Mouse (Mus musculus) CH12.LX (cell line): ENCODE data around the gene Gnl3l. TPM values are rescaled to one million over a fixed set of nuclear protein-coding genes. Genes with fewer than 3 reads are reported as not detected.

Source experiments
- DNase-seq: peaks from one replicate; pipeline ENCODE4 v3.0.0-alpha.2; 2013; ENCODE audit errors: extremely low read depth
- H3K27ac ChIP-seq: 2 replicates; pipeline ENCODE4 v1.5.1; 2012; ENCODE audit warnings: low read depth, mild to moderate bottlenecking, control low read depth, moderate library complexity; ENCODE audit not compliant: insufficient read depth
- H3K27me3 ChIP-seq: replicated peaks from 2 replicates; pipeline ENCODE3; 2012; ENCODE audit warnings: inconsistent platforms
- H3K36me3 ChIP-seq, 2 experiments: replicated peaks in 1 of 2; 2 replicates each; pipeline versions ENCODE3 to v1.6.1; 2012; ENCODE audit warnings: inconsistent platforms in 1 of 2, low read length in 1 of 2, mild to moderate bottlenecking in 1 of 2, mixed read lengths in 1 of 2, moderate library complexity in 1 of 2; ENCODE audit not compliant: control insufficient read depth in 1 of 2, insufficient read depth in 1 of 2
- H3K4me1 ChIP-seq, 2 experiments: 2 replicates each; pipeline ENCODE4 v1.6.1; 2012; ENCODE audit warnings: inconsistent platforms in 1 of 2, moderate library complexity in 1 of 2; ENCODE audit not compliant: insufficient read depth in 2 of 2, control insufficient read depth in 1 of 2
- H3K4me2 ChIP-seq: 2 replicates; pipeline ENCODE4 v1.6.1; 2012; ENCODE audit warnings: low read depth, mild to moderate bottlenecking, control low read depth; ENCODE audit not compliant: poor library complexity, insufficient read depth, severe bottlenecking
- H3K4me3 ChIP-seq, 3 experiments: fragments of 150-350 bp in 1 of 3; sonication (generic) in 1 of 3; replicated peaks in 1 of 3; 2 replicates each; pipeline versions ENCODE3 to v1.5.1; 2011 to 2012; ENCODE audit warnings: low read depth in 2 of 3, low read length in 2 of 3, mild to moderate bottlenecking in 2 of 3, moderate library complexity in 2 of 3, control low read depth in 1 of 3, improper control_type of control experiment in 1 of 3, inconsistent platforms in 1 of 3, mixed read lengths in 1 of 3; ENCODE audit not compliant: poor library complexity in 1 of 3
- H3K79me2 ChIP-seq: replicated peaks from 2 replicates; pipeline ENCODE4 v1.6.1; 2012; ENCODE audit warnings: mild to moderate bottlenecking, moderate library complexity; ENCODE audit not compliant: control insufficient read depth, poor library complexity, insufficient read depth, severe bottlenecking; ENCODE audit errors: extremely low read depth
- H3K9ac ChIP-seq: 2 replicates; pipeline ENCODE4 v1.6.1; 2012; ENCODE audit warnings: low read depth, mild to moderate bottlenecking, control low read depth, moderate library complexity; ENCODE audit not compliant: insufficient read depth
- H3K9me3 ChIP-seq: replicated peaks from 2 replicates; pipeline ENCODE3; 2012; ENCODE audit warnings: low read length, inconsistent platforms, mixed read lengths
- BHLHE40 ChIP-seq: IDR thresholded peaks from 2 replicates; pipeline ENCODE4 v1.6.1; 2011; ENCODE audit warnings: mild to moderate bottlenecking, low read depth, low read length, improper control_type of control experiment
- CHD1 ChIP-seq: IDR thresholded peaks from 2 replicates; pipeline ENCODE4 v1.6.1; 2012; ENCODE audit warnings: low read depth, low read length, improper control_type of control experiment, inconsistent platforms
- CHD2 ChIP-seq: IDR thresholded peaks from 2 replicates; pipeline ENCODE4 v1.6.1; 2011; ENCODE audit warnings: low read length, improper control_type of control experiment
- CTCF ChIP-seq, 2 experiments: IDR thresholded peaks in 1 of 2; conservative IDR thresholded peaks in 1 of 2; 2 replicates each; pipeline ENCODE4 v1.5.1; 2011 to 2012; ENCODE audit warnings: low read depth in 2 of 2, low read length in 2 of 2, improper control_type of control experiment in 1 of 2, inconsistent platforms in 1 of 2, mild to moderate bottlenecking in 1 of 2, moderate library complexity in 1 of 2
- ELF1 ChIP-seq: IDR thresholded peaks from 2 replicates; pipeline ENCODE4 v1.6.1; 2014; ENCODE audit warnings: low read depth, mild to moderate bottlenecking, inconsistent platforms, low read length, improper control_type of control experiment
- ETS1 ChIP-seq: conservative IDR thresholded peaks from 2 replicates; pipeline ENCODE4 v1.6.1; 2012; ENCODE audit warnings: low read depth, mild to moderate bottlenecking, inconsistent platforms, low read length, improper control_type of control experiment, moderate library complexity
- GABPA ChIP-seq: IDR thresholded peaks from 2 replicates; pipeline ENCODE4 v1.6.1; 2012; ENCODE audit warnings: low read depth, low read length, improper control_type of control experiment, inconsistent platforms; ENCODE audit not compliant: insufficient replicate concordance
- JUN ChIP-seq: IDR thresholded peaks from 2 replicates; pipeline ENCODE4 v1.6.1; 2011; ENCODE audit warnings: low read depth, mild to moderate bottlenecking, low read length, improper control_type of control experiment, moderate library complexity; ENCODE audit not compliant: insufficient read depth
- MAFK ChIP-seq: IDR thresholded peaks from 2 replicates; pipeline ENCODE4 v1.6.1; 2011; ENCODE audit warnings: low read length, improper control_type of control experiment; ENCODE audit not compliant: insufficient replicate concordance
- MAZ ChIP-seq: IDR thresholded peaks from 2 replicates; pipeline ENCODE4 v1.6.1; 2012; ENCODE audit warnings: low read depth, mild to moderate bottlenecking, inconsistent platforms, low read length, improper control_type of control experiment, moderate library complexity
- MEF2A ChIP-seq: IDR thresholded peaks from 2 replicates; pipeline ENCODE4 v1.6.1; 2014; ENCODE audit warnings: low read depth, mild to moderate bottlenecking, inconsistent platforms, low read length, improper control_type of control experiment, borderline replicate concordance
- MYC ChIP-seq: IDR thresholded peaks from 2 replicates; pipeline ENCODE4 v1.6.1; 2011; ENCODE audit warnings: low read depth, mild to moderate bottlenecking, improper control_type of control experiment, low read length
- NELFE ChIP-seq: IDR thresholded peaks from 2 replicates; pipeline ENCODE4 v1.6.1; 2011; ENCODE audit warnings: low read depth, low read length, improper control_type of control experiment
- POLR2A ChIP-seq: IDR thresholded peaks from 2 replicates; pipeline ENCODE4 v1.6.1; 2011; ENCODE audit warnings: low read depth, mild to moderate bottlenecking, improper control_type of control experiment, low read length
- POLR2AphosphoS2 ChIP-seq: IDR thresholded peaks from 2 replicates; pipeline ENCODE4 v1.6.1; 2011; ENCODE audit warnings: low read depth, low read length, improper control_type of control experiment
- RAD21 ChIP-seq: IDR thresholded peaks from 2 replicates; pipeline ENCODE4 v1.6.1; 2011; ENCODE audit warnings: low read depth, mild to moderate bottlenecking, low read length, improper control_type of control experiment, moderate library complexity
- SIN3A ChIP-seq: IDR thresholded peaks from 2 replicates; pipeline ENCODE4 v1.6.1; 2012; ENCODE audit warnings: low read length, improper control_type of control experiment, inconsistent platforms
- SMC3 ChIP-seq: IDR thresholded peaks from 2 replicates; pipeline ENCODE4 v1.6.1; 2011; ENCODE audit warnings: low read depth, low read length, improper control_type of control experiment
- UBTF ChIP-seq: IDR thresholded peaks from 2 replicates; pipeline ENCODE4 v1.6.1; 2012; ENCODE audit warnings: low read depth, mild to moderate bottlenecking, inconsistent platforms, low read length, improper control_type of control experiment, moderate library complexity
- USF1 ChIP-seq: IDR thresholded peaks from 2 replicates; pipeline ENCODE4 v1.6.1; 2014; ENCODE audit warnings: low read depth, mild to moderate bottlenecking, inconsistent platforms, low read length, improper control_type of control experiment
- USF2 ChIP-seq: conservative IDR thresholded peaks from 2 replicates; pipeline ENCODE4 v1.6.1; 2011; ENCODE audit warnings: low read depth, low read length, improper control_type of control experiment
- ZC3H11A ChIP-seq: IDR thresholded peaks from 2 replicates; pipeline ENCODE4 v1.6.1; 2012; ENCODE audit warnings: low read depth, mild to moderate bottlenecking, inconsistent platforms, low read length, improper control_type of control experiment
- ZKSCAN1 ChIP-seq: IDR thresholded peaks from 2 replicates; pipeline ENCODE4 v1.6.1; 2012; ENCODE audit warnings: low read depth, inconsistent platforms, low read length, improper control_type of control experiment, borderline replicate concordance
- ZMIZ1 ChIP-seq: IDR thresholded peaks from 2 replicates; pipeline ENCODE4 v1.6.1; 2012; ENCODE audit warnings: low read depth, mild to moderate bottlenecking, inconsistent platforms, low read length, improper control_type of control experiment
- ZNF384 ChIP-seq: IDR thresholded peaks from 2 replicates; pipeline ENCODE4 v1.6.1; 2012; ENCODE audit warnings: low read depth, low read length, improper control_type of control experiment, inconsistent platforms
- dilution Hi-C: fragments of 300-500 bp; cut with MboI; formaldehyde crosslinking; loops from 2 replicates; pipeline ENCODE4 v1.14.3; 2020; ENCODE audit warnings: low sequenced_read_pairs; ENCODE audit not compliant: extremely low pct_unique_long_range_greater_than_20kb, extremely low pct_ligation_motif_present
- in situ Hi-C: fragments of 300-500 bp; cut with MboI; formaldehyde crosslinking; loops from 3 replicates; pipeline ENCODE4 v1.14.3; 2019; ENCODE audit warnings: low sequenced_read_pairs, low pct_ligation_motif_present, low pct_unique_long_range_greater_than_20kb, mixed read lengths
- polyA plus RNA-seq: library from polyadenylated mRNA; unstranded; fragments of >175 nt; gene quantifications from 2 replicates; pipeline ENCODE4 v1.2.1, GENCODE M21; 2012; ENCODE audit warnings: low read depth; ENCODE audit not compliant: insufficient read length
- total RNA-seq, 2 experiments: library from RNA; depleted of rRNA; stranded (reverse); fragments of 300-350 nt in 1 of 2; fragments of >200 nt in 1 of 2; gene quantifications; 2 replicates each; pipeline ENCODE4 v1.2.3; 2012 to 2014

Gene Gnl3l
- total and polyA plus RNA-seq, 3 experiments, result 32.3 to 63.8 (median 38.4) TPM

DNA sequence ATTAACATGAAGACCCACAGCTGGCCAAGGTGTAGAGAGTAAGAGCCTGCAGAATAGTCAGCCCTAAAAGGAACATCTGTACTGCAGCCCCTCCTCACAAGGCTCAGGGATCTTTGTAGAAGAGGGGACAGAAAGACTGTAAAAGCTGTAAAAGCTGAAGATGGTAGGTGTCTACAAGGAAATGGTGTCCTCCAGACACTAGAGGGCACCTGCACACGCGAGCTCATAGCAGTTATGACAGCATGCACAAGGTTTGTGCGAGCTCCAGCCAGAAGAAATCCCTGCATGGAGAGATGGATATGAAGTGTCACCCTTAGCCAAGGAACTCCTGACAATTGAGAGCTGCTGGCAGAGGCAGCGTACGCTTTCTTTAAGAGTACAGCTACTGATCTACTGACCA is 56.4 kb downstream of the Gnl3l start:
- TF ChIP-seq USF1, result no peak
- no peak for TF ChIP-seq BHLHE40
- no peak for TF ChIP-seq NELFE
- TF ChIP-seq JUN, result no peak
- TF ChIP-seq MAFK, result no peak
- TF ChIP-seq SMC3, result peak; percentile 48
- TF ChIP-seq RAD21, result peak; percentile 22
- TF ChIP-seq MEF2A, result no peak
- no peak for TF ChIP-seq USF2
- TF ChIP-seq ZKSCAN1, result no peak
- no peak for TF ChIP-seq GABPA
- TF ChIP-seq CTCF (conservative IDR thresholded peaks at IDR 0.05 in 1 of 2, IDR thresholded peaks at IDR 0.05 in 1 of 2; ENCODE audit: low read depth in 2 of 2, low read length in 2 of 2), result peak in 1 of 2 experiments; percentile 63; a peak in 2 of 4 replicates
- Histone ChIP-seq H3K27ac (no peak overlapping the region), H3K4me2 (no peak overlapping the region), H3K79me2 (no peaks in the 10 kb centered on the region), H3K27me3 (no peaks in the 10 kb centered on the region), H3K36me3 (no peaks in the 10 kb centered on the region), H3K9ac (no peak overlapping the region), H3K4me1 (no peaks in the 10 kb centered on the region), H3K4me3 (no peak overlapping the region), H3K9me3 (no peaks in the 10 kb centered on the region)
- DNase-seq, result peak; percentile 19
- in situ Hi-C loops (loop anchor here (10.0 kb wide), 1 partner anchor 154 kb away; no protein-coding TSS in a partner anchor), dilution Hi-C loops (no loop called here)

DNA sequence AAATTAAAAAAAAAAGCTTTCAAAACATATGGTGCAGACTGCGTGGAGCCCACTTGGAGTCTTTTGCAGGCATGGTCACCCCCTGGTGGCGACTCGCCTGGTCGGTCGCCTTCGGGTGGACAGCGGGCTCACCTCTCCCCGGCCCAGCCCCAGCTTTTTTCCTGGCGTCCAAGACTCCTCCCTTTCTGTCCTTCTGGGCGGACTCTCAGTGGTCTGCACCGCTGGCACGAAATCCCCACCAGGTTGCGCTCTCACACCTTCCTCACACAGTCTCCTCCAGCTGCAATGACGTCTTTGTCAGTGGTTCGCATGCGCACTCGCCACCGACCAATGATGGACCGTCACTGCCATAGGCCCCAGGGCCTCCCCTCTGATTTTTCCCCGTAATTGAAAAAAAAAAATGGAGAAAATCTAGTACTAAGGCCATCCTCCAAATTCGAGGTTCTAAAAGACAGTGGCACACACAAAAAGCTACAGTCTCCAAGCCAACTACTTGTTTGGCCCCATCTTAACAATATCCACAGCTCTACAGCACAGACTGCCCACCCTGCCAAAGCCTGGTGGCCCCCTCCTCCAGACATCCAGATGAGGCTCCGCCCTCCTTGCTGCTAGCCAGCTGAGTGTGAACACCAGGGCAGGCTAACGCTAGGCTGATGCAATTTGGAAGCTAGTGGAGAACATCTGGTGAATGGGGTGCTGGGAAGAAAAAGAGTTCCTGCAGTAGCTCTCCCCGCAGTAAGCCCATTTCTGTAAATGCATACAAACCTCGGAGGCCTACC is 60.4 kb downstream of the Gnl3l start:
- in situ Hi-C loops (no loop called here), dilution Hi-C loops (no loop called here)
- no peak for DNase-seq
- Histone ChIP-seq H3K4me1 (no peaks in the 10 kb centered on the region), H3K27ac (no peak overlapping the region), H3K4me2 (no peak overlapping the region), H3K4me3 (no peak overlapping the region), H3K36me3 (no peaks in the 10 kb centered on the region), H3K9me3 (no peaks in the 10 kb centered on the region), H3K9ac (no peak overlapping the region), H3K79me2 (no peaks in the 10 kb centered on the region), H3K27me3 (no peaks in the 10 kb centered on the region)
- TF ChIP-seq MEF2A (no peak), ETS1 (no peak), SIN3A (no peak), MAFK (no peak), CHD2 (no peak), MYC (no peak), ELF1 (no peak), POLR2AphosphoS2 (no peak), USF1 (no peak), MAZ (no peak), BHLHE40 (no peak), ZNF384 (no peak), UBTF (no peak), ZMIZ1 (no peak), GABPA (no peak), ZC3H11A (no peak), ZKSCAN1 (no peak), CHD1 (no peak), POLR2A (no peak)
